Mouse (Mus musculus) MEL (cell line): ENCODE data around the gene Smpdl3a.
A peak's percentile ranks its signal among the peaks of the same experiment; 100 is the strongest.

Experiments
- CHD2 ChIP-seq: IDR thresholded peaks from 2 replicates; pipeline ENCODE4 v1.6.1; 2011; ENCODE audit warnings: low read length, improper control_type of control experiment
- CTCF ChIP-seq, 3 experiments: IDR thresholded peaks in 2 of 3; conservative IDR thresholded peaks in 1 of 3; 2 replicates each; pipeline ENCODE4 v1.5.1; 2011 to 2012; ENCODE audit warnings: low read length in 3 of 3, low read depth in 2 of 3, mild to moderate bottlenecking in 2 of 3, improper control_type of control experiment in 1 of 3, inconsistent platforms in 1 of 3, mixed read lengths in 1 of 3, moderate library complexity in 1 of 3; ENCODE audit not compliant: control insufficient read depth in 1 of 3, insufficient read depth in 1 of 3, poor library complexity in 1 of 3, severe bottlenecking in 1 of 3
- E2F4 ChIP-seq: IDR thresholded peaks from 2 replicates; pipeline ENCODE4 v1.6.1; 2011; ENCODE audit warnings: low read depth, low read length, improper control_type of control experiment, borderline replicate concordance
- MAFK ChIP-seq: IDR thresholded peaks from 2 replicates; pipeline ENCODE4 v1.6.1; 2011; ENCODE audit warnings: low read depth, mild to moderate bottlenecking, low read length, improper control_type of control experiment, borderline replicate concordance
- MYB ChIP-seq: IDR thresholded peaks from 2 replicates; pipeline ENCODE4 v1.6.1; 2011; ENCODE audit warnings: mild to moderate bottlenecking, low read depth, low read length, improper control_type of control experiment
- UBTF ChIP-seq: IDR thresholded peaks from 2 replicates; pipeline ENCODE4 v1.6.1; 2012; ENCODE audit warnings: low read depth, mild to moderate bottlenecking, inconsistent platforms, low read length, improper control_type of control experiment, moderate library complexity, borderline replicate concordance; ENCODE audit not compliant: insufficient read depth
- USF2 ChIP-seq, 2 experiments: IDR thresholded peaks; 2 replicates each; pipeline ENCODE4 v1.6.1; 2011 to 2012; ENCODE audit warnings: improper control_type of control experiment in 2 of 2, low read length in 2 of 2, borderline replicate concordance in 1 of 2, inconsistent platforms in 1 of 2, low read depth in 1 of 2, mild to moderate bottlenecking in 1 of 2; ENCODE audit not compliant: insufficient read depth in 1 of 2
- ZMIZ1 ChIP-seq: IDR thresholded peaks from 2 replicates; pipeline ENCODE4 v1.6.1; 2012; ENCODE audit warnings: low read depth, mild to moderate bottlenecking, inconsistent platforms, low read length, improper control_type of control experiment, moderate library complexity

- no peak for TF ChIP-seq E2F4
- TF ChIP-seq CHD2: no peak
- TF ChIP-seq CTCF (IDR thresholded peaks at IDR 0.05 in 2 of 3, conservative IDR thresholded peaks at IDR 0.05 in 1 of 3; ENCODE audit: control insufficient read depth in 1 of 3, insufficient read depth in 1 of 3, low read depth in 2 of 3, low read length in 3 of 3, poor library complexity in 1 of 3, severe bottlenecking in 1 of 3): peak in 1 of 3 experiments; percentile 1; a peak in 1 of 6 replicates
- TF ChIP-seq UBTF: no peak
- no peak for TF ChIP-seq MAFK
- TF ChIP-seq MYB: no peak
- TF ChIP-seq USF2 (IDR thresholded peaks at IDR 0.05; ENCODE audit: borderline replicate concordance in 1 of 2, insufficient read depth in 1 of 2, low read depth in 1 of 2, low read length in 2 of 2): no peak
- no peak for TF ChIP-seq ZMIZ1
These were observed 1.9 kb downstream of the Smpdl3a start for GRCm38 (mm10) chr10:57796057-57796456.
